Mouse (Mus musculus): ENCODE measurements around the gene Tmem185a.

- TF ChIP-seq GATA1 (IDR thresholded peaks at IDR 0.05; ENCODE audit: low read length) (no peak), TAL1 (IDR thresholded peaks at IDR 0.05; ENCODE audit: low read length) (no peak)
These were observed 13.4 kb downstream of the Tmem185a start for GRCm38 (mm10) chrX:70463621-70464020.
